Mouse (Mus musculus) C2C12 (cell line): ENCODE data around the gene Carhsp1. TPM values are rescaled to one million over a fixed set of nuclear protein-coding genes. Genes with fewer than 3 reads are reported as not detected.

Experiments used
- H3K27me3 ChIP-seq: one replicate; pipeline ENCODE4 v1.6.1; 2011; ENCODE audit not compliant: control insufficient read depth, insufficient read depth, insufficient read length
- H3K36me3 ChIP-seq: one replicate; pipeline ENCODE4 v1.6.1; 2011; ENCODE audit not compliant: control insufficient read depth, insufficient read depth
- H3K4me3 ChIP-seq: one replicate; pipeline ENCODE4 v1.5.1; 2011; ENCODE audit warnings: mild to moderate bottlenecking, control low read depth; ENCODE audit not compliant: poor library complexity, insufficient read depth, severe bottlenecking
- H3K79me2 ChIP-seq: one replicate; pipeline ENCODE4 v1.6.1; 2011; ENCODE audit not compliant: control insufficient read depth, insufficient read depth
- H3K79me3 ChIP-seq: one replicate; pipeline ENCODE4 v1.6.1; 2011; ENCODE audit warnings: low read depth, control low read depth
- H3ac ChIP-seq: one replicate; pipeline ENCODE3; 2011; ENCODE audit warnings: low read depth; ENCODE audit not compliant: control insufficient read depth, insufficient read length
- CEBPB ChIP-seq: IDR thresholded peaks from one replicate; pipeline ENCODE4 v1.6.1; 2011; ENCODE audit warnings: low read depth, mild to moderate bottlenecking, control low read depth, moderate library complexity
- CTCF ChIP-seq: IDR thresholded peaks from one replicate; pipeline ENCODE4 v1.5.1; 2011; ENCODE audit not compliant: control insufficient read depth, insufficient read depth, insufficient read length
- FOSL1 ChIP-seq: IDR thresholded peaks from one replicate; pipeline ENCODE4 v1.8.0; 2011; ENCODE audit warnings: mild to moderate bottlenecking, low read length; ENCODE audit not compliant: poor library complexity, insufficient read depth, severe bottlenecking
- MAX ChIP-seq: IDR thresholded peaks from one replicate; pipeline ENCODE4 v1.6.1; 2011; ENCODE audit warnings: mild to moderate bottlenecking, control low read depth
- MYOD1 ChIP-seq: IDR thresholded peaks from one replicate; pipeline ENCODE4 v1.6.1; 2011; ENCODE audit warnings: low read depth; ENCODE audit not compliant: control insufficient read depth, insufficient read length
- MYOG ChIP-seq: IDR thresholded peaks from one replicate; pipeline ENCODE4 v1.6.1; 2011; ENCODE audit not compliant: control insufficient read depth, insufficient read length; ENCODE audit errors: extremely low read depth
- USF1 ChIP-seq: IDR thresholded peaks from one replicate; pipeline ENCODE4 v1.6.1; 2011; ENCODE audit warnings: low read depth, mild to moderate bottlenecking, control low read depth, moderate library complexity
- polyA plus RNA-seq: library from polyadenylated mRNA; unstranded; fragments of >200 nt; fragmentation: generic; extraction: Trizol; gene quantifications from one replicate; pipeline ENCODE4 v1.2.1, GENCODE M21; 2012; ENCODE audit warnings: missing spikeins

Gene Carhsp1
- polyA plus RNA-seq, 1 experiment, result 94.2 TPM

GRCm38 (mm10) chr16:8714851-8715250 is 42.9 kb upstream of the Carhsp1 start:
- Histone ChIP-seq H3K79me3 (peaks cover 76% of the 10 kb centered on the region), H3K36me3 (peaks cover 59% of the 10 kb centered on the region), H3ac (no peak overlapping the region), H3K79me2 (peaks cover 99% of the 10 kb centered on the region), H3K4me3 (no peak overlapping the region), H3K27me3 (no peaks in the 10 kb centered on the region)
- TF ChIP-seq MAX (no peak), CEBPB (no peak), USF1 (no peak), MYOG (no peak), MYOD1 (no peak), CTCF (no peak), FOSL1 (no peak)

- Histone ChIP-seq H3ac (no peak overlapping the region), H3K4me3 (no peak overlapping the region), H3K27me3 (no peaks in the 10 kb centered on the region), H3K79me2 (peaks cover 79% of the 10 kb centered on the region), H3K79me3 (peaks cover 53% of the 10 kb centered on the region), H3K36me3 (peaks cover 87% of the 10 kb centered on the region)
- TF ChIP-seq USF1, result no peak
- TF ChIP-seq MYOG, result no peak
- TF ChIP-seq MYOD1, result no peak
- no peak for TF ChIP-seq CTCF
- no peak for TF ChIP-seq MAX
Observed at GRCm38 (mm10) chr16:8711998-8712397, 40.0 kb upstream of the Carhsp1 start.

DNA sequence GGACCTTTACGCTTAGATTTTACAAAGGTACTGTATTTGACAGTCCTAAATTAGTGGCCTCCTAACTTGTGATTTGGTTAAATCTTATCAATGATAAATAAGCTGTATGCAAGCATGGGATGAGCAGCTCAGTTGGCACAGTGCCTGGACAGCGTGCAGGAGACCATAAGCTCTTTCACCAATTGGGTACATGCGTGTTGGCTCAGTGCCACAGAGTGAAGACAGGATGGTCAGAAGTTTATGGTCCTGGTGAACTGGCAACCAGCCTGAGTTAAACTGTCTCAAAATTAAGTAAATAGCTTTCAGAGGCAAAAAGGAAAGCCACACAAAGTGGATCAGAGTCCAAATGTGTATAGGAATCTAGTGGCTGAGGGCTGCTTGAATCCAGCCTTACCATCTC is 28.6 kb upstream of the Carhsp1 start:
- Histone ChIP-seq H3K36me3 (peaks cover 94% of the 10 kb centered on the region), H3K4me3 (no peak overlapping the region), H3K27me3 (no peaks in the 10 kb centered on the region), H3K79me2 (peaks cover 8% of the 10 kb centered on the region), H3ac (no peak overlapping the region), H3K79me3 (peaks cover 2% of the 10 kb centered on the region)
- TF ChIP-seq CTCF, result no peak
- TF ChIP-seq MYOG, result no peak
- TF ChIP-seq MAX, result no peak
- TF ChIP-seq MYOD1, result no peak
- no peak for TF ChIP-seq CEBPB
- TF ChIP-seq USF1, result no peak
- no peak for TF ChIP-seq FOSL1

DNA sequence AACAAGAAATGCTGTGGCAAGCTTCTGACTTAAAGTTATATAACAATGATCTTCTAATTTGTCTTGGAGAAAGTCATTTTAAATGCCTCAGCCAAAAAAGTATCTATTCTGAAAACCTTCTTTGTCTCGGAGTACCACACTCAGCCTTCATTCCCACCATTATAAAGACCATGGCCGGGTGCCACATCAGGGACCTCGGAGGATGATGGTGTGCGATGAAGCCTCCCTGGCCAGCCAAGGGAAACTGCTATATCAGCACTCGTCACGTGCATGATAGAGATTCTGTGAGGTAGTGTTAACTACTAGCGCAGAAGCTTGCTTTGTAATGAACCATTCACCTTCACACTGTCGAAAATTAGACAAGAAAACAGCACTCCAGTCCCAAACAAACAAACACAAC is 27.6 kb upstream of the Carhsp1 start:
- H3K79me3 ChIP-seq, result peaks cover under 1% of the 10 kb centered on the region
- H3K79me2 ChIP-seq, result peaks cover 8% of the 10 kb centered on the region
- no peak for TF ChIP-seq USF1
- no peak for TF ChIP-seq CTCF
- TF ChIP-seq FOSL1, result no peak
- no peak for TF ChIP-seq CEBPB
- TF ChIP-seq MYOG, result no peak
- TF ChIP-seq MYOD1, result no peak
- TF ChIP-seq MAX, result no peak
- H3ac ChIP-seq, result no peak overlapping the region
- no peaks in the 10 kb centered on the region for H3K27me3 ChIP-seq
- H3K36me3 ChIP-seq, result peaks cover 94% of the 10 kb centered on the region
- H3K4me3 ChIP-seq, result no peak overlapping the region

GRCm38 (mm10) chr16:8691206-8691605 is 19.3 kb upstream of the Carhsp1 start:
- Histone ChIP-seq H3K36me3 (peaks cover 76% of the 10 kb centered on the region), H3K4me3 (no peak overlapping the region)

More at GRCm38 (mm10) chr16:8691206-8691605, 19.3 kb upstream of the Carhsp1 start:
- Histone ChIP-seq H3K79me3 (no peaks in the 10 kb centered on the region), H3K27me3 (no peaks in the 10 kb centered on the region), H3K79me2 (no peaks in the 10 kb centered on the region), H3ac (no peak overlapping the region)
- no peak for TF ChIP-seq MYOG
- no peak for TF ChIP-seq USF1
- no peak for TF ChIP-seq FOSL1
- TF ChIP-seq MYOD1, result no peak
- TF ChIP-seq CTCF, result no peak
- TF ChIP-seq MAX, result no peak
- no peak for TF ChIP-seq CEBPB
